Mouse (Mus musculus) right cerebral cortex, postnatal 14 days (tissue): Measurements from ENCODE around the gene Hist2h2ab.
"Not testable (repeated sequence)": the region's sequence is repeated elsewhere in the genome, so short reads cannot be mapped to it uniquely, and the experiment has no call there.

Experiments
- DNase-seq: peaks from one replicate; pipeline ENCODE4 v3.0.0; 2022

The Hist2h2ab gene

GRCm38 (mm10) chr3:96238954-96239793 lies 19.5 kb downstream of the Hist2h2ab start, which contains the start of gene Hist2h3c2:
Gene Hist2h3c2, minus strand, starts transcription at chr3:96239127.
- not testable (repeated sequence) for DNase-seq

GRCm38 (mm10) chr3:96239949-96240798 lies 20.5 kb downstream of the Hist2h2ab start, which contains the start of gene Hist2h2aa2:
Gene Hist2h2aa2, minus strand, starts transcription at chr3:96240276.
- DNase-seq = peak; percentile 90

- no peak for DNase-seq
Measured at GRCm38 (mm10) chr3:96240799-96241197, 21.1 kb downstream of the Hist2h2ab start.

GRCm38 (mm10) chr3:96243921-96244572 lies 24.4 kb downstream of the Hist2h2ab start:
- no peak for DNase-seq

GRCm38 (mm10) chr3:96245003-96245886 lies 25.6 kb downstream of the Hist2h2ab start, which contains the start of gene Hist2h2aa1:
Gene Hist2h2aa1, plus strand, starts transcription at chr3:96245497.
- DNase-seq = peak; percentile 80

GRCm38 (mm10) chr3:96246018-96246417 lies 26.4 kb downstream of the Hist2h2ab start:
- DNase-seq = not testable (repeated sequence)

- DNase-seq = not testable (repeated sequence)
Measured at GRCm38 (mm10) chr3:96246427-96246856, 26.8 kb downstream of the Hist2h2ab start, which contains the start of gene Hist2h3c1. Gene Hist2h3c1, plus strand, starts transcription at chr3:96246685.

GRCm38 (mm10) chr3:96247356-96248140 lies 27.9 kb downstream of the Hist2h2ab start:
- no peak for DNase-seq

- no peak for DNase-seq
Measured at GRCm38 (mm10) chr3:96248141-96249033, 28.7 kb downstream of the Hist2h2ab start.

GRCm38 (mm10) chr3:96249034-96249345 lies 29.3 kb downstream of the Hist2h2ab start:
- no peak for DNase-seq

GRCm38 (mm10) chr3:96250890-96251289 lies 31.2 kb downstream of the Hist2h2ab start:
- no peak for DNase-seq

- DNase-seq = no peak
Measured at GRCm38 (mm10) chr3:96251787-96252186, 32.1 kb downstream of the Hist2h2ab start.

GRCm38 (mm10) chr3:96254683-96255355 lies 35.2 kb downstream of the Hist2h2ab start:
- DNase-seq = no peak

GRCm38 (mm10) chr3:96255926-96256593 lies 36.4 kb downstream of the Hist2h2ab start:
- no peak for DNase-seq

GRCm38 (mm10) chr3:96257190-96257589 lies 37.5 kb downstream of the Hist2h2ab start:
- DNase-seq = no peak

- no peak for DNase-seq
Measured at GRCm38 (mm10) chr3:96260220-96260619, 40.6 kb downstream of the Hist2h2ab start.

- DNase-seq = no peak
Measured at GRCm38 (mm10) chr3:96261623-96262022, 42.0 kb downstream of the Hist2h2ab start.

- peak; percentile 71 for DNase-seq
Measured at GRCm38 (mm10) chr3:96262216-96262875, 42.7 kb downstream of the Hist2h2ab start.
